Comparison of ENCODE assay signal across 8 mouse cellular contexts in the genomic region with DNA sequence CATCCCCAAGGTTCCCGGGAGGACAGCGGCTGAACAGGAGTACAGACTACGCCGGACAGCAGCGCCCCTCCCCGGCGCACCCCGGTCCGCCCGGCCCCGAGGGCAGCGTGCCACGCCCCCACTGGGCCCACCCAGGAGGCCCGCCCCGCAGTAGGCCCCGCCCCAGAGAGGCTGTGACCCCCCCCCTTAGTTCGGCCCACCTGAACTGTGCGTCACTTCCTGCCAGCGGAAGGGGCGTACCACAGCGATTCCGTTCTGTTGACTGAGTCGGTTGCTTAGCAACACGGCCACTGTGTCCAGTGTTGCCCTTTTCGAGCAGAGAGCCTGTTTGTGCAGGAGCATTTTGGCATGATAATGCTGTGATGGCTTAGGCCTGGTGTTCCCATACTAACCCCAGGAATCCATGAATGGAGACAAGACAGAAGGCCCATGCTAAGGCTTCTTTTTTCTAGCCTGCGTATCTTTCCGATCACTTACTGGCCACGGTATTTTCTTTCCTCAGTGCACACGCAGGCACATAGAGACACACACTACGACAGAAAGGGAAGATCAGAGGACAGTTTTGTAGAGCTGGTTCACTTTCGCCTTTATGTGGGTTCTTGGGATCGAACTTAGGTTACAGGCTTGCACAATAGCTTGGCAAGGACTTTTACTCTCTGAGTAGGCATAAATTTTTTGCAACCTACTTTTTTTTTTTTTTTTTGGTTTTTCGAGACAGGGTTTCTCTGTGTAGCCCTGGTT. TPM values are rescaled to one million over a fixed set of nuclear protein-coding genes. Genes with fewer than 3 reads are reported as not detected.
DNase-seq lines count a peak whose midpoint lies in the region; ATAC-seq and TF ChIP-seq lines count a peak whose summit lies in the region.

A gene (minus strand): TSS at position 142 of the 741 bp plus-strand sequence.

- H3K4me1 ChIP-seq in hindbrain, embryonic 11.5 days (replicated peaks; ENCODE audit: control insufficient read depth, insufficient read depth, low read length) = no peaks in the 10 kb centered on the region; the same call in 1 of the 2 replicates
- H3K4me1 ChIP-seq in lung, embryonic 16.5 days (replicated peaks; ENCODE audit: control insufficient read depth, insufficient read depth, low read length) = no peaks in the 10 kb centered on the region; the same call in 1 of the 2 replicates

- H3K27me3 ChIP-seq in Patski = no peaks in the 10 kb centered on the region
- H3K27me3 ChIP-seq in hindbrain, embryonic 11.5 days (ENCODE audit: control insufficient read depth, insufficient read depth, low read length) = no peaks in the 10 kb centered on the region
- H3K27me3 ChIP-seq in lung, embryonic 16.5 days (ENCODE audit: control insufficient read depth, insufficient read depth, low read depth, low read length) = no peaks in the 10 kb centered on the region

- in situ Hi-C loops in Patski (cut with MboI; ENCODE audit: low pct_unique_long_range_greater_than_20kb) = loop anchor here (5.0 kb wide), 1 partner anchor 122 kb away; a partner anchor contains a TSS

- H3K9ac ChIP-seq in hindbrain, embryonic 11.5 days (ENCODE audit: low read depth, low read length) = peak within 1 kb of the TSS; percentile 70
- H3K9ac ChIP-seq in lung, embryonic 16.5 days (ENCODE audit: low read length) = peak within 1 kb of the TSS; percentile 76

- ATAC-seq in Patski = peak; percentile 81
- ATAC-seq in hindbrain, embryonic 11.5 days (ENCODE audit: low FRiP score) = peak; percentile 97
- ATAC-seq in lung, embryonic 16.5 days (ENCODE audit: low read depth) = peak; percentile 99

- H3K4me3 ChIP-seq in hindbrain, embryonic 11.5 days (ENCODE audit: low read depth, low read length) = peak within 1 kb of the TSS; percentile 80
- peak within 1 kb of the TSS; percentile 73 for H3K4me3 ChIP-seq in lung, embryonic 16.5 days (ENCODE audit: low read length)

- CTCF ChIA-PET in Patski (lab: Charles Lee) = interaction anchor here (0.9 to 2.1 kb wide), 9 partner anchors 8 to 208 kb away, joined by 3 to 8 read pairs (median 4); a partner anchor contains a TSS

- no peak for TF ChIP-seq CTCF in Patski (IDR thresholded peaks at IDR 0.05)

- 11% methylated on average over 26 of the region's 33 CpGs for WGBS in hindbrain, embryonic 11.5 days
- WGBS in lung, embryonic 16.5 days = 6% methylated on average over 30 of the region's 33 CpGs

- no peaks in the 10 kb centered on the region for H3K9me3 ChIP-seq in hindbrain, embryonic 11.5 days (ENCODE audit: control insufficient read depth, low read length)
- no peaks in the 10 kb centered on the region for H3K9me3 ChIP-seq in lung, embryonic 16.5 days (ENCODE audit: control insufficient read depth, low read length)

- DNase-seq in Patski (ENCODE audit: low read depth, low spot score) = peak; percentile 88
- DNase-seq in cerebellum, postnatal 10 days = peak; percentile 97 to 98
- peak; percentile 86 to 88 for DNase-seq in frontal cortex, postnatal 10 days (ENCODE audit: low spot score in 2 of 2)
- peak; percentile 97 for DNase-seq in hindbrain, embryonic 11.5 days (ENCODE audit: low spot score)
- DNase-seq in layer of hippocampus, adult 9-11 months = peak; percentile 97
- peak; percentile 94 for DNase-seq in ovary, adult 18-20 months (ENCODE audit: low spot score)
- peak; percentile 93 for DNase-seq in thymus, postnatal 0 days (ENCODE audit: low spot score)

- no peaks in the 10 kb centered on the region for H3K36me3 ChIP-seq in hindbrain, embryonic 11.5 days (ENCODE audit: control insufficient read depth, insufficient read depth, low read length)
- no peaks in the 10 kb centered on the region for H3K36me3 ChIP-seq in lung, embryonic 16.5 days (ENCODE audit: control insufficient read depth, insufficient read depth, low read length)

- H3K27ac ChIP-seq in hindbrain, embryonic 11.5 days (ENCODE audit: low read depth, low read length) = peak within 1 kb of the TSS; percentile 65
- peak within 1 kb of the TSS; percentile 73 for H3K27ac ChIP-seq in lung, embryonic 16.5 days (ENCODE audit: low read length)

- POLR2A ChIA-PET in Patski (lab: Charles Lee) = interaction anchor here (0.7 kb wide), 1 partner anchor 116 kb away, joined by 3 read pairs; no protein-coding TSS in a partner anchor

- H3K4me2 ChIP-seq in hindbrain, embryonic 11.5 days (replicated peaks; ENCODE audit: low read depth, low read length) = peak within 1 kb of the TSS; percentile 77
- H3K4me2 ChIP-seq in lung, embryonic 16.5 days (ENCODE audit: low read depth, low read length) = peak within 1 kb of the TSS; percentile 67

RNA-seq across cellular contexts. Expression of the gene that starts here (rescaled TPM):
- polyA plus RNA-seq in Patski (2021) = 147 TPM
- polyA plus RNA-seq in hindbrain, embryonic 11.5 days (2014; fragmentation: Nextera tagmentation; extraction: Ambion mirVana) = 18.7 and 20.1 TPM in 2 replicates
- 46.9 and 49.6 TPM in 2 replicates for polyA plus RNA-seq in lung, embryonic 16.5 days (2015; fragmentation: Nextera tagmentation; extraction: Ambion mirVana)
- 9.0 and 9.3 TPM in 2 replicates for polyA plus RNA-seq in thymus, postnatal 0 days (2015; fragmentation: Nextera tagmentation; extraction: Ambion mirVana)

Comparison
In these comparisons a context has a peak if more than half of its experiments do, and no peak if none do; other contexts are left out.
1. Peak in every context shown above with its lines: DNase-seq, ATAC-seq, H3K4me3 ChIP-seq and H3K27ac ChIP-seq.